Mouse (Mus musculus) hindbrain, embryonic 16.5 days (tissue): Measurements from ENCODE around the gene Prex1. TPM values are rescaled to one million over a fixed set of nuclear protein-coding genes. Genes with fewer than 3 reads are reported as not detected.

Source experiments
- ATAC-seq: fragments of 200-750 bp; cut with Nextera tagmentation; 2 replicates; pipeline ENCODE4 v1.8.0; 2017; ENCODE audit warnings: moderate TSS enrichment, moderate library complexity
- H3K27ac ChIP-seq: fragments of 300-500 bp; sonication (generic); 2 replicates; pipeline ENCODE4 v1.5.1; 2014; ENCODE audit warnings: low read depth, mild to moderate bottlenecking, control low read depth, low read length, moderate library complexity
- H3K27me3 ChIP-seq: fragments of 300-500 bp; sonication (generic); replicated peaks from 2 replicates; pipeline ENCODE4 v1.6.1; 2014; ENCODE audit warnings: low read length; ENCODE audit not compliant: control insufficient read depth, insufficient read depth
- H3K36me3 ChIP-seq: fragments of 300-500 bp; sonication (generic); 2 replicates; pipeline ENCODE4 v1.6.1; 2014; ENCODE audit warnings: mild to moderate bottlenecking, low read length, moderate library complexity, mixed read lengths; ENCODE audit not compliant: control insufficient read depth, insufficient read depth
- H3K4me1 ChIP-seq: fragments of 300-500 bp; sonication (generic); 2 replicates; pipeline ENCODE4 v1.6.1; 2014; ENCODE audit warnings: low read depth, low read length; ENCODE audit not compliant: control insufficient read depth, insufficient read depth
- H3K4me2 ChIP-seq: fragments of 300-500 bp; sonication (generic); 2 replicates; pipeline ENCODE4 v1.6.1; 2014; ENCODE audit warnings: mild to moderate bottlenecking, low read length, control low read depth, moderate library complexity
- H3K4me3 ChIP-seq: fragments of 300-500 bp; sonication (generic); 2 replicates; pipeline ENCODE4 v1.5.1; 2014; ENCODE audit warnings: mild to moderate bottlenecking, low read length, control low read depth, moderate library complexity
- H3K9ac ChIP-seq: fragments of 300-500 bp; sonication (generic); 2 replicates; pipeline ENCODE4 v1.6.1; 2014; ENCODE audit warnings: low read depth, mild to moderate bottlenecking, control low read depth, low read length, moderate library complexity
- H3K9me3 ChIP-seq: fragments of 300-500 bp; sonication (generic); 2 replicates; pipeline ENCODE4 v1.6.1; 2014; ENCODE audit warnings: mild to moderate bottlenecking, low read length, moderate library complexity; ENCODE audit not compliant: control insufficient read depth
- WGBS: fragments of 180-500 bp; shearing (Covaris S2); extraction: QIAGEN DNeasy Blood & Tissue Kit; methylation state at CpG from one replicate; pipeline ENCODE4 v1.1.7; 2014; 5-methylcytosine and 5-hydroxymethylcytosine counted together
- polyA plus RNA-seq: library from polyadenylated mRNA; unstranded; fragments of >200 nt; fragmentation: Nextera tagmentation; extraction: Ambion mirVana; gene quantifications from 2 replicates; pipeline ENCODE4 v1.2.1, GENCODE M21; 2015

Prex1 gene
- polyA plus RNA-seq, 1 experiment from 2014 or later = 27.3 TPM

DNA sequence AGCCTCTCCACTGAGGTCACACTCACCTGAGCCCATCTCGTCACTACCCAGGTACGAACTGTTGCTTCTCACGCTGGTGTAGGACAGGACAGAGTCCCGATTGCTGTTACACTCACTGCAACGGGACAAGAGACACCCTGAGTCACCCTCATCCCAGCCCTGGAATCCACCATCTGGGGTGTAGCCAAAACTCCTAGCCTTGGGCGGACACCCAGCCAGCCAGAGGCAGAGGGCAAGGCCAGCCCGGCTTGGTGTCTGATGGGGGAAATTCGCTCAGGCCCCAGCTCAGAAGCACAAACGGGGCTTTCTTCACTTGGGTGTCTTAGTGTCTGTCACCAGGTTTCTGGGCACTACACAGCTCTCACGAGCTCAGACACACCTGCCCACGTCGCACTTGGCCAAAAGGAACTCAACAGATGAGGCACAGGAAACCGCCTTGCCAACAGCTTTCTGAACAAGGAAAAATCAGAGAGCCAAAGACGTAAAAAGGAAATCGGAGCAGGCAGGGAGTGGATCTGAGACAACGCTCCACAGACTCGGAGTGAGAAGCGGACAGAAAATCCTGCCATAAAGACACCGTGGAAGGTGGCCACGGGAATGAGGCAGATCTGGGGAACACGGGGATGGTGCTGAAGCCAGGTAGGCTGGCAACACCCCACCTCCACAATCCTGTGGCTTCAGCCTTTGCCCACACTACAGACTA lies 131.6 kb downstream of the Prex1 start:
- ATAC-seq = no peak
- H3K27ac ChIP-seq = no peak overlapping the region
- peaks cover 8% of the 10 kb centered on the region for H3K36me3 ChIP-seq
- no peak overlapping the region for H3K9ac ChIP-seq
- no peak overlapping the region for H3K4me3 ChIP-seq
- H3K9me3 ChIP-seq = no peaks in the 10 kb centered on the region
- 96% methylated on average over 21 of the region's 21 CpGs for WGBS
- H3K4me1 ChIP-seq = no peaks in the 10 kb centered on the region
- H3K27me3 ChIP-seq = no peaks in the 10 kb centered on the region
- no peak overlapping the region for H3K4me2 ChIP-seq

DNA sequence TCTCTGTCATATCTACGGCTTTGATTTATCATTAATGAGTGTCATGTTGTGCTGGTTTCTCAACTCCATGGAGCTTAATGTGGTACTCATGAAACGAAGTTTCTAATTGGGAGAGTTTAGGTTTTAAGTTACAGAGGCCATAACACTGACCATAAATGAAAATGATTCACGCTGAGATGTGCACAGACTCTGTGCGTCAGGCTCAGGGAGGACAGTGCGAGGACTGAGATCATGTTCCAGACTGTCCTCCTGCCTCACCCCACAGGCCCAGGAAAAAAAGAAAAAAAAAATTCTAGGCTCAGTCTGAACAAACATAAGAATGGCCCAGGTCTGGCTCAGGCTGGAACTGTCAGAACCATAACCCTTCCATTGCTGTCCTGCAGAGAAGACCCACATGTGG lies 133.8 kb downstream of the Prex1 start:
- no peak overlapping the region for H3K4me3 ChIP-seq
- WGBS = 90% methylated on average over 5 of the region's 5 CpGs
- H3K9ac ChIP-seq = no peak overlapping the region
- ATAC-seq = no peak
- no peak overlapping the region for H3K27ac ChIP-seq
- H3K36me3 ChIP-seq = peaks cover 4% of the 10 kb centered on the region; the same call in 1 of the 2 replicates
- H3K4me1 ChIP-seq = no peaks in the 10 kb centered on the region
- H3K27me3 ChIP-seq = no peaks in the 10 kb centered on the region
- H3K4me2 ChIP-seq = no peak overlapping the region
- H3K9me3 ChIP-seq = no peaks in the 10 kb centered on the region

DNA sequence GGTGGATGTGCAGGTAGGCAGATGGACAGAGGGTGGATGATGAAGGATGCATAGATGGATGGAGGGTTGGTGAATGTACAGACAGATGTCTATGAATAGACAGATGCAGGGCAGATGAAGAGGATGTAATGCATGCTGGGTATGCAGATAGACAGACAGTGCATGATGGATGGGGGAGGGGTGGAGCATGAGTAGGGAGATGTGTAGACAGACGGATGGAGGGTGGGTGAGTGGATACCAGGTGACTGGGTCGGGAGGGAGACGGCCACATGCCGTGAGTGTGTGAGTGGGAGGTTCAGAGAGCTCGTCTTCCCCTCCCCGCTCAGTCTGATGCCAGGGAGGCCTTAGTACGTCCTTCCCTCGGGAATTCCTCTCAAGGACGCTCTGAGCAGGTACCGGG lies 134.3 kb downstream of the Prex1 start:
- no peaks in the 10 kb centered on the region for H3K27me3 ChIP-seq

DNA sequence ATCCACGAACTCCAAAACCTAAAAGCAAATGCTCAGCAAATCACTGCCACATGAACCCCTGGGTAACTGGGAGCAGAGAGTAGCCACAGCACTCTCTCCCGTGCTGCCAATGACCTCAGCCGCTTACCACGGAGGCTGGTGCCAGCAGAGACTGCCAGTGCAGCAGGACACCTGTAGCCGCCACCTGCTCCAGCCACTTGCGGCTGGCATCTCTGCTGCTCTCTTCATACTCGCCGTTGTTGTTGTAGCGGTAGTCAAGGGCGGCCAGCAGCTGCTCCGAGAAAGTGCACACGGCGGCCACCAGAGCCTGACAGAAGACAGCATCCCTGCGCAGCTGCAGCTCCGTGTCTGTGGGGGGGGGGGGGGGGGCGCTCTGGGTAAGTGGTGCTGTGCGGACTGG lies 138.2 kb downstream of the Prex1 start:
- 45% methylated on average over 16 of the region's 17 CpGs for WGBS
- no peaks in the 10 kb centered on the region for H3K27me3 ChIP-seq

More for the DNA sequence above, 134.3 kb downstream of the Prex1 start:
- no peak overlapping the region for H3K4me2 ChIP-seq
- no peaks in the 10 kb centered on the region for H3K4me1 ChIP-seq
- H3K27ac ChIP-seq = no peak overlapping the region
- ATAC-seq = no peak
- H3K4me3 ChIP-seq = no peak overlapping the region
- no peaks in the 10 kb centered on the region for H3K9me3 ChIP-seq
- 89% methylated on average over 10 of the region's 10 CpGs for WGBS
- no peak overlapping the region for H3K9ac ChIP-seq
- peaks cover 4% of the 10 kb centered on the region; the same call in 1 of the 2 replicates for H3K36me3 ChIP-seq

DNA sequence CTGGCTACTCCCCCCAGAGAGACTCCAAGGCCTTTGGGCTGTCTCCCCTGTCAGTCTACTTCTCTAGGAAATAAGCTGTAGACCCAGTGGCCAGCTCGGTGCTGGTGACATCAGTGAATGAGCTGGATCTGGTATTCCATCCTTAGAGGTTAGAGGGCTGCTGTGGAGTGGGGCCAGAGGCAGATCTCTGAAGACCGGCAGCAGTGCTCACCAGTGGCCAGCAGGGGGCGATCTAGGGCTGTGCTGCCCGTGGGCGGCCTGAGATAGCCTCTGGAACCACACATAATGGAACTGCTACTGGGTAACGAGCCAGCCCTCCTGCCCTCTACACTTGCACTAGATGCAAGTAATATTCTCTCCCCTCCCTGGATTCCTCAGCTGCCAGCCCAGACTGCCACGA lies 138.7 kb downstream of the Prex1 start:
- Histone ChIP-seq H3K4me3 (no peak overlapping the region), H3K36me3 (no peaks in the 10 kb centered on the region; the same call in 1 of the 2 replicates), H3K4me1 (no peaks in the 10 kb centered on the region), H3K9me3 (no peaks in the 10 kb centered on the region), H3K4me2 (no peak overlapping the region), H3K27me3 (no peaks in the 10 kb centered on the region), H3K27ac (no peak overlapping the region), H3K9ac (no peak overlapping the region)
- 0 out of 2 replicates have a peak, but pooled peaks have one; percentile 31 for ATAC-seq
- 22% methylated on average over 7 of the region's 7 CpGs for WGBS

More for the DNA sequence above, 138.2 kb downstream of the Prex1 start:
- no peak overlapping the region for H3K9ac ChIP-seq
- no peaks in the 10 kb centered on the region for H3K4me1 ChIP-seq
- H3K4me2 ChIP-seq = peak overlapping the region; percentile 5; the same call in 1 of the 2 replicates
- 0 out of 2 replicates have a peak, but pooled peaks have one; percentile 18 for ATAC-seq
- H3K9me3 ChIP-seq = no peaks in the 10 kb centered on the region
- H3K4me3 ChIP-seq = no peak overlapping the region
- H3K27ac ChIP-seq = no peak overlapping the region
- no peaks in the 10 kb centered on the region; the same call in 1 of the 2 replicates for H3K36me3 ChIP-seq

DNA sequence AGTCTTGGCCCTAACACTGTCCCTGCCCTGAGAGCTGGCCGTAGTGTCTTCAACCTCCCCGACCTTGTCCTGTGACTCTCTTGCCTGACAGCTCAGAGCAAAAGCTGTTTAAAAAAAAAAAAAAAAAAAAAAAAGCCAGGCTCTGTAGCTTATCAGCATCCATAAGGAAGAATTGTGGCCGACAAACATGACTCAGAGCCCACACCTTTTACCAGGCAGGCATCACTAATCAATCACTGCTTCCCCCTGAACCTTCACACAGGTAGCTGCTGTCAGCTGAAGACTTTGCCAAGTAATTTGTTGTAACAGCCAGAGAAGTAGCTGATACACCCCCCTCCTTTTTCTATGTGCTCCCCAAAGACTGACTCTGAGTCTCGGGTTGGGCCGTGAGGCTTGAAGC lies 140.0 kb downstream of the Prex1 start:
- Histone ChIP-seq H3K4me3 (no peak overlapping the region), H3K4me1 (no peaks in the 10 kb centered on the region), H3K27me3 (no peaks in the 10 kb centered on the region), H3K36me3 (no peaks in the 10 kb centered on the region; the same call in none of the 2 replicates), H3K9me3 (no peaks in the 10 kb centered on the region), H3K4me2 (no peak overlapping the region), H3K27ac (no peak overlapping the region), H3K9ac (no peak overlapping the region)
- ATAC-seq = no peak
- 84% methylated on average over 5 of the region's 5 CpGs for WGBS

DNA sequence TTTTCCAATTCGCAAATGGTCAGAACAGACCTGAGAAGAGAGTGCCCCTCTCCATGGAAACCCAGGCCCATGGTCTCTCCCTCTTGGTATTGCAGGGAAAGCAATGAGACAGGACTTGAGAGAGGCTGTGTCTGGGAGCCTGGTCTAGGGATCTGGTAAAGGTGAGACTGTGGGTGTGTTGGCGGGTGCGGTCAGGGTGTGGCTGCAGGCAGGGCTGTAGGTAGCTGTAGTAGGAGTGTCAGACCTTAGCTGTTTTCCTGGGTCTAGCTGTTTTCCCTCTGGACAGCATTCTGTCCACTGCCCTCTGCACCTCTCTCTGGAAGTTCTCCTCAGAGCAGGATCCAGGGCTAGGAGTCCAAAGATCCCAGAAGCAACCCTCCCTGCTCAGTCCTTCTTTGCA lies 141.3 kb downstream of the Prex1 start:
- H3K27me3 ChIP-seq = no peaks in the 10 kb centered on the region
- WGBS = 87% methylated on average over 3 of the region's 3 CpGs
- H3K4me2 ChIP-seq = no peak overlapping the region
- H3K9ac ChIP-seq = no peak overlapping the region
- no peaks in the 10 kb centered on the region for H3K9me3 ChIP-seq
- no peak overlapping the region for H3K4me3 ChIP-seq
- ATAC-seq = no peak
- H3K36me3 ChIP-seq = no peaks in the 10 kb centered on the region; the same call in 1 of the 2 replicates
- no peak overlapping the region for H3K27ac ChIP-seq
- H3K4me1 ChIP-seq = no peaks in the 10 kb centered on the region

DNA sequence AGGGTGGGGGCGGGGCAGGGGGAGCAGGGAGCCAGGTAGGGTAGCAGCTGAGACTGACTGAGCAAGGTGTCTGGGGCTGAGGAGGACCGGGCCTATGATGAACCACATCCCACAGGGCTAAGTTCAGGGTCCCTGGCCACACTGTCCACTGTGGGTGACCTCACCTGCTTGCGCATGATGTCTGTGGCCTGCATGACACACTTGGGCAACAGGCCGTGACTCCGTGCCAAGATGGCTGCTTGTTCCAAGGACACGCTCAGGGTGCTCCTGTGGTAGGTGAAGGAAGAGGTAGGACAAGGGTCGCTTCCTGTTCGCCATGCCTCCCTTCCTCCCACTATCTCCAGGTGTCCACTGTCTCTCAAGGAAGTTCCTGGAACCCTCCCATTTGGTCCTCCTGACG lies 144.4 kb downstream of the Prex1 start:
- Histone ChIP-seq H3K9ac (no peak overlapping the region), H3K4me2 (no peak overlapping the region), H3K9me3 (no peaks in the 10 kb centered on the region), H3K27ac (no peak overlapping the region), H3K36me3 (no peaks in the 10 kb centered on the region; the same call in 1 of the 2 replicates), H3K4me3 (no peak overlapping the region), H3K27me3 (no peaks in the 10 kb centered on the region), H3K4me1 (no peaks in the 10 kb centered on the region)
- 94% methylated on average over 9 of the region's 9 CpGs for WGBS
- ATAC-seq = no peak

DNA sequence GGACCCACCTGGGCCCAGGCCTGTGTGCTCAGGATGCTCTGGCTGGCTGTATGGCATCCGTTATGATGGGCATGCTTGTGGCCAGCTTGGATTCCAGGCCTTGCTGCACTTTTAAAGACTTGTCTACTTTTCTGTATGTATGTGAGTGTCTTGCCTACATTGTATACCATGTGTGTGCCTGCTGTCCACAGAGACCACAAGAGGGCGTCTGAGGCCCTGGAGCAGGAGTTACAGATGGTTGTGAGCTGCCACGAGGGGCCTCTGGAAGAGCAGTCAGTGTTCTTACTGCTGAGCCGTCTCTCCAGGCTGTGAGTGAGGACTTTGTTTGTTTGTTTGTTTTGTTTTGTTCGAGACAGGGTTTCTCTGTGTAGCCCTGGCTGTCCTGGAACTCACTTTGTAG lies 148.1 kb downstream of the Prex1 start:
- no peak overlapping the region for H3K27ac ChIP-seq
- no peaks in the 10 kb centered on the region for H3K4me1 ChIP-seq
- 69% methylated on average over 5 of the region's 5 CpGs for WGBS
- no peak overlapping the region for H3K4me2 ChIP-seq
- H3K27me3 ChIP-seq = no peaks in the 10 kb centered on the region
- no peak overlapping the region for H3K9ac ChIP-seq
- ATAC-seq = no peak
- no peak overlapping the region for H3K4me3 ChIP-seq
- no peaks in the 10 kb centered on the region; the same call in 1 of the 2 replicates for H3K36me3 ChIP-seq
- no peaks in the 10 kb centered on the region for H3K9me3 ChIP-seq
